Mouse (Mus musculus): ENCODE measurements around the gene Gm4847.

Gene Gm4847

GRCm38 (mm10) chr1:166647593-166647992 lies at the start of gene Gm4847:
Gene Gm4847, minus strand, starts transcription at chr1:166647693.
- no peak for DNase-seq (ENCODE audit: extremely low read depth, insufficient read length, low spot score)

- DNase-seq (ENCODE audit: extremely low read depth, insufficient read length, low spot score): no peak
Observed at GRCm38 (mm10) chr1:166681745-166682144, 34.3 kb upstream of the Gm4847 start, which contains the start of gene Fmo9. Gene Fmo9, minus strand, starts transcription at chr1:166681845.

DNA sequence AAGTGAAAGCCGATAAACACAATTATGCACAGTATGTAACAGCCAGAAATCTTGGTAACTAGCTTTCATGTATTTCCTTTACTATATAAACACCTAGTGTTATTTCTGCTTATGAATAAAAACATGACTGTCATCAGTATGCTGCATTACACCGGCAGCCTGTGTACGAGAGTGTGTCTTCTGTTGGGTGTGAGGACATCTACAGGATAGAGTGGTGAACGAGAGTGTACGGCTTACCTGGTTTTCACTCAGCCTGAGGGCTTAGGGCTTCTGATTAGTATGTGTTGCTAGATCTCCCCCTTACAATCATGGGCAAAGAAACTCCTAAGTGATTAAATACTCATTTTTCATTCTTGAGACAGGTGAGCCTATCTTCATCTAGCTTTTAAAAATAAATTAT lies 21.8 kb upstream of the Gm4847 start:
- no peak for DNase-seq (ENCODE audit: extremely low read depth, insufficient read length, low spot score)

DNA sequence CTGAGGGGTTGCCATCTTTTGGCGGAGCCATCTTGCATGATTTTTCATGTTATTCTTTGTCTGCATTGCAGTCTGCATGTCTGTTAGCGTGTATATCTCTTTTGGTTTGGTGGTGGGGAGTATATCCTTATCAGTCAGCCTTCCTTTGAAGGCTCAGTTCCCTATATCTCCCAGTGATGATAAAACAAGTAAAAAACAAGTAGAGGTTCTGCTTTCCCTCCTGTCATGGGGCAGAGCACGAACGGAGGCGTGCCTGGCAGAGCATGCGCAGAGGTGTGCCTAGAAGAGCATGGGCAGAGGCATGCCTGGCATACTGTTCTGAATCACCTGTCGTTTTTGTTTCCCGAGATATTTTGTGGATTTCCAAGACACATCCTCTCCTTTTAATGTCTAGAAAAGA lies 13.3 kb upstream of the Gm4847 start:
- no peak for DNase-seq (ENCODE audit: extremely low read depth, insufficient read length, low spot score)
